Mouse (Mus musculus) MEL-GATA-1-ER (cell line): ENCODE measurements around the gene Bola3.

ENCODE experiments used
- DNase-seq: peaks from one replicate; pipeline ENCODE4 v3.0.0-alpha.2; 2012; ENCODE audit warnings: low read depth; ENCODE audit errors: extremely low read depth

The Bola3 gene

DNA sequence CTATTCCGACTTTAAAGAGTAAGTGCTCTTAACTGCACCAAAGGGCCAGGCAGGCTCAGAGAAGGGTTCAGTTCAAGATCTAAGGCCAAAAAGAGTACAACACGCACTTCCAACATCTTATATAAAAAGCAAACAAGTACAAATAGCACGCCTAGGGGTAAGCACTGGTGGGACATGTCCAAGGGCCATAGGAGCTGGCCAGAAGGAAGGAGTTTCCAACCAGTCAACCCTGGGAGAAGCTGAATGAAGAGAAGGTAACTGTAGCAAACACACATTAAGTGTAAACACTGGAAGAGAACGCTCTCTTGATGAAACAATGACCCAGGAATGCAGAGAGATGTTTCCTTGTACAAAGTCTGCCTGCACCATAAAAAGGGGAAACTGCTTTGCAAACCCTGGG lies 45.2 kb downstream of the Bola3 start:
- no peak for DNase-seq

DNA sequence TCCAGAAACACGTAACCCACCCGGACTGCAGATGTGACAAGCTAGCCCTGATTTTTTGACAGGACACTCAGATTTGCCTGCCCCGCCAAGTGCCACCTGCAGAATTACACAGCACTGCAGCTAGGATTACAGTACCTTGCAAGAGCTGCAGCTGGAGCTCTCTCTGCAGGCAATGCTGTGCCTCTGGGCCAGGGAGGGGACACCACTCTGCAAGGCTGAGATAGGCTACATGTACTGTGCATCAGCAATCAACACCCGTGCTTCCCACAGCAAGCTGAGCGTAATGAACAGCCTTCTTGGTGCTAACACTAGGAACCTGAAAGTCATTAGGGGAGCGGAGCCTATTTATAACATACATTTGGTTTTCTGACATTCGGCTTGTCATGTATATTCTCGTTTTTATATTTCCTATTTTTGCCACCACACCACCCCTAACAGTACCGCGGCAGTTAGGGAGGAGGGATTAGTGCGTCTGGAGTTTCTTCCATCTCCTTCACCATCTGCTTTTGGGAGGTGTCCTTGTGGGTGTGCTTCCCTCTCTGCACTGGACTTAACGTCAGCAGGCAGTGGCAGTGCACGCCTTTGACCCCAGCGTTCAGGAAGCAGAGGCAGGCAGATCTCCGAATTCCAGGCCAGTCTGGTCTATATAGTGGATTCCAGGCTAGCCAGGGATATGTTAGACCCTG lies 46.7 kb downstream of the Bola3 start:
- no peak for DNase-seq

DNA sequence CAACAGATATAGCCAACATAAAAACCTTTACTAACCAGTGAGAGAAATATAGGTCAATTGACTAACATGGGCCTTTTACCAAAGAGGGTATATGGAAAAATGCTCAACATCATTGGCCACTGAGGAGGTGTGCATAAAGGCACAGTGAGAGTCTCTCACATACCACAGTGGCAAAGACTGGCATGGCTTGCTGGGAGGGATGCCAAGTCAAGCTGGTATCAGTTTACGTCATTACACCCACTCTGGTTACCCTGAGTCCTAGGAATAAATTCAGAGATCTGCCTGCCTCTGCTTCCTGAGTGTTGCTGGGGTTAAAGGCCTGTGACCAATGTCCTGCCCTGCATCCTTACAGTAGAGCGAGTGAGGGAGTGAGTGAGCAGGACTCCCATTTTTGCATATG lies 47.8 kb downstream of the Bola3 start:
- no peak for DNase-seq

DNA sequence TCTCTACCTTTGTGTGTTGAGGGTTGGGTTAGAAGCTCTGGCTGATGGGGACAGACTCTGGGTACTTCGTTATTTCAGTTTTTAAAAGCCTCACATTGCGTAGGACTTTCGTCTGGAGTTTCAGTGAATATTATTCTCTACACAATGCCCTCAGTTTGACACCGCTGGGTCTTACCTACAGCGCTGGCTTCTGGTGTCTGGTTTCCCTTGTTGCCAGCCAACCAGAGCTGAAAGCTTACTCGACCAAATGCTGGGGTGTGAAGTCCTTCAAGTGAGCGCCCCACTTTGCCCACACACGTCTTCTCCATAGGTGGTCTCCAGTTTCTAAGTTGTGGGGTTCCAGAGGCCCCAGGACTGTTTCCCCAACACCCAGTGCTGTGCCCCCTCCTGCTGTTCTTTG lies 48.8 kb downstream of the Bola3 start:
- no peak for DNase-seq

DNA sequence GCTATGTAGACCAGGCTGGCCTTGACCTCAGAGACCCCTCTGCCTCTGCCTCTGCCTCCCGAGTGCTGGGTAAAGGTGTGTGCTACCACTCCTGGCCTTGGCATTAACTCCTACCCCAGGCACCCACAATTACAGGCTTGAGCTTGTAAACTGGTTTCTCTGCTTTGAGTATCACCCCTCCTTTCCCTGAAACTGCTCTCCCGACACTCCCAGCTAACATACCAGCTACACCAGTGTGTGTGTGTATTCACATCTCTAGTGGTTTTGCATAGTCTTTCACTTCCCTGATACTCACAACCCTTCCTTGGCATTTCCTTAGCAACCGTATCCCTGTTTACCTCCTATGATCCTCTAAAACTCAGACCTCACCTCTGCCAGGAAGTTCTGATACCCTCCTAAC lies 50.8 kb downstream of the Bola3 start:
- no peak for DNase-seq

DNA sequence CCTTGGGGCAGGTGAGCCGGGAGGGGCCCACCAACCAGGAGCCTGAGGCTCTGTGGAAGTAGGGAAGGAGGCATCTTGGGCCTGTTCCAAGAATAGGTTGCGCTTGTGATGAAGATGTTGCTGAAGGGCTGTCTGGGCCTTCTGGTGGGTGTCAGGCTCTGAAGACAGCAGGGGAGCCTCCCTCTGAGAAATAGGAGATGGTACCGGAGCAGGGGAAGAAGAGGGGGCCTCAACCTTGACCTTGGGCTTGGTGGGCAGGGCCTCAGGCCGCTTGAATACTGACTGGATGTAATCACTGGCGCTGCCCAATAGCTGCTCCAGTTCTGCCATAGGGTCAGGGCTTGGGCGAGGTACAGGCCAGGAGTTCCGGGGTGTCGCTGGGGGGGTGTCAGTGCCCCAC lies 54.5 kb downstream of the Bola3 start:
- no peak for DNase-seq

DNA sequence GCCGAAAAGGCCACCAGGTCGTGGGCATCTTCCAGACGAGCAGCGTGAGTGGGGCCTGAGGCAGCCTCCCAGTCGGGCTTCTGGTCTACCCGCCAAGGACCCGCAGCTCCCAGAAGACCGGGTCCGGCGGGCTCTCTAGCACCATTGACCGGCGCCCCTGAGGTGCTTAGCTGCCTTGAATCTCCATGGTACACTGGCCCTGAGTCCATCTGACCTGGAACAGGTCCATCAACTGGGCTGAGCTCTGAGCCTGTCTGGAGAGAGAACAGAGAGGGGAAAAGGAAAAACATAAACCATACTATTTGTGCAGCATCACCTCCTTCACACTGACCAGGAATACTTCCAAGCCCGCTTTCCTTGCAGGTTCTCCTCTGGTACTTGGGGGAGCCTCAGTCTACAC lies 55.6 kb downstream of the Bola3 start:
- no peak for DNase-seq

DNA sequence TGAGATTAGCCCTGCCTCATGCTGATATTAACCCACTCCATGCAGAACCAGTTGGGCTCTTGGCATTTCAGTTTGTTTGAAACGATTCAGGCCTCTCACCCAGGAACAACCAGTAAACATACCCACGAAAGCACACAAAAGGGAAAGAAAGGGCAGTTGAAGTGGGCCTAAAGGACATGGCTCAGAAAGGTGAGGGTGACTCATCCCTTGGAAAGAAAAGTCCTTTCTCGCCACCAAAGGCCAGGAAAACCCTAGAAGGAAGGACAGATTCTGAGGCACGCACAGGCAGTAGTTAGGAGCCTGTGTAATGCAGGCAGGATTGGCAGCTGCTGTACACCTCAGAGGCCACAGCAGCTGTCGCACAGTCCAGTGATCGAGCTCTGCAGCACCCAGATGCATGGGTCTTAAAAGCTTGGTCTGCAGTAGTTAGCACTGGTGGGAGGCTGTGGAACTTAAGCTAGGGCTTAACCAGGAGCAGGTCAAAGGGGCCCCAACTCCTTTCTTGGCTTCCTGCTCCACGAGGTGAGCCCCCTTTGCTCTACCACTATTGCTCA lies 56.6 kb downstream of the Bola3 start:
- no peak for DNase-seq

DNA sequence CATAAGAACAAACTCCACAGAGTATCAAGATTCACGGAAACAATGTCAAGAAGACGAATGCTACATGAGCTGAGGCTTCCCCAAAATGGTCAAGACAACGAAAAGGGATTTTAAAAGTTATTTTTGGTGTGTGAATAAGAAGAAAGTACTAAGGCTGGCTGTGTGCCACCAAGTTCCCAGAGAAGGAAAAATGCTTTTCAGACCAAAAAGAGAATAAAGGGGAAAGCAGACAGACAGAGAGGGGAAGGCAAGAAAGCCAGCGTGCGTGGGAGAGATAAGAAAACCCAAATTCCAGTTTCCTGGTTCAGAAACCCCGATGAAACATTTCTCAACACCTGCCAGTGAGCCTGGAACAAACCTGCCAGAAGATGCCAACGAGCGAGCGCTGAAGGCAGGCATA lies 59.6 kb downstream of the Bola3 start:
- peak; percentile 12 for DNase-seq
